Mouse (Mus musculus) heart, embryonic 15.5 days (tissue): ENCODE measurements around the gene Cfl1. TPM values are rescaled to one million over a fixed set of nuclear protein-coding genes. Genes with fewer than 3 reads are reported as not detected.
A peak's percentile ranks its signal among the peaks of the same experiment; 100 is the strongest.

Source experiments
- ATAC-seq: fragments of 200-750 bp; cut with Nextera tagmentation; replicated peaks from 2 replicates; pipeline ENCODE4 v1.8.0; 2017; ENCODE audit warnings: low read depth, moderate TSS enrichment; ENCODE audit not compliant: insufficient number of reproducible peaks, insufficient read depth, low FRiP score
- H3K27ac ChIP-seq: fragments of 300-500 bp; sonication (generic); 2 replicates; pipeline ENCODE4 v1.5.1; 2015; ENCODE audit warnings: mild to moderate bottlenecking, inconsistent platforms
- H3K27me3 ChIP-seq: fragments of 300-500 bp; sonication (generic); 2 replicates; pipeline ENCODE4 v1.6.1; 2015; ENCODE audit warnings: inconsistent platforms
- H3K36me3 ChIP-seq: fragments of 300-500 bp; sonication (generic); 2 replicates; pipeline ENCODE4 v1.6.1; 2015; ENCODE audit warnings: mild to moderate bottlenecking, inconsistent platforms
- H3K4me1 ChIP-seq: fragments of 300-500 bp; sonication (generic); replicated peaks from 2 replicates; pipeline ENCODE4 v1.6.1; 2015; ENCODE audit warnings: inconsistent platforms
- H3K4me2 ChIP-seq: fragments of 300-500 bp; sonication (generic); 2 replicates; pipeline ENCODE4 v1.6.1; 2015; ENCODE audit warnings: inconsistent platforms, mild to moderate bottlenecking, moderate library complexity
- H3K4me3 ChIP-seq: fragments of 300-500 bp; sonication (generic); 2 replicates; pipeline ENCODE4 v1.5.1; 2015; ENCODE audit warnings: mild to moderate bottlenecking, inconsistent platforms
- H3K9ac ChIP-seq: fragments of 300-500 bp; sonication (generic); 2 replicates; pipeline ENCODE4 v1.6.1; 2015; ENCODE audit warnings: mild to moderate bottlenecking, inconsistent platforms
- H3K9me3 ChIP-seq: fragments of 300-500 bp; sonication (generic); replicated peaks from 2 replicates; pipeline ENCODE4 v1.6.1; 2016; ENCODE audit warnings: inconsistent platforms
- WGBS: fragments of 180-500 bp; shearing (Covaris S2); methylation state at CpG from one replicate; pipeline ENCODE4 v1.1.7; 2015; ENCODE audit warnings: mixed read lengths; 5-methylcytosine and 5-hydroxymethylcytosine counted together
- polyA plus RNA-seq: library from polyadenylated mRNA; unstranded; fragments of >200 nt; fragmentation: Nextera tagmentation; extraction: Ambion mirVana; gene quantifications from 2 replicates; pipeline ENCODE4 v1.2.1, GENCODE M21; 2015

Cfl1 gene
- polyA plus RNA-seq, 1 experiment from 2014 or later, result 1,578 TPM

DNA sequence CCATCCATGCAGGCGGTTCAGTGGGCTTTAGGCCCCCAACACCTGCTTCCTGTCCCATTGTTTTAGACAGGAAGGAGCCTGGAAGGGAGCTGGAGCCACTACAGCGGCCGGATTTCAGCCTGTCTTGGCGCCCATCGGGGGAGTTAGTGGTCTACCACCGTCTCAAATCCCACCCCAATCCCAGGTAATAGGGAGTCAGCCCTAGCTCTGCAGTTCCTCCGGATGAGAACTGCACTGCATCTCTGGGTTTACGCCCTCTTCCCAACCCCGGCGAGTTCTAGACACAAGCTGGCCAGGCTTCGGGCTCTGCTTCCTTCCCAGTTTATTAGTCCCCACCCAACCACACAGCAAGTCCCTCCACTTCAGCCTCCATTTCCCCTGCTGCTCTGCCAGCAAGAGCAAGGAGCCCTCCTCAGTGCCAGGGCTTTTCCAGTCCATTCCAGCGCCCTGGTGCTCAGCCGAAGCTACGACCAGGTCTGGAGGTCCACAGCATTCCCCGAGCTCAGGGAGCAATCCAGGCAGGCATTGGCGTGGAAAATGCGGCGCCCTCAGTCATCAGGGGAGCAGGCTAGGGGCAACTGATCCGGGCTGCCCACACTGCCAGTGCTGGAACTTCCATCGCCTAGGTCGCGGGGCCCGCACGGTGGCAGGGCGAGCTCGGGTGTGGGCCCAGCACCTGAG, 33.9 kb upstream of the Cfl1 start:
- H3K27ac ChIP-seq, result peak overlapping the region; percentile 88
- H3K4me2 ChIP-seq, result peak overlapping the region; percentile 94
- H3K4me1 ChIP-seq, result peaks cover 42% of the 10 kb centered on the region
- H3K9me3 ChIP-seq, result no peaks in the 10 kb centered on the region
- peak overlapping the region; percentile 64 for H3K4me3 ChIP-seq
- no peaks in the 10 kb centered on the region for H3K27me3 ChIP-seq
- 3% methylated on average over 26 of the region's 26 CpGs for WGBS
- ATAC-seq, result peak; percentile 12; the same call in 1 of the 2 replicates
- peak overlapping the region; percentile 80 for H3K9ac ChIP-seq
- H3K36me3 ChIP-seq, result no peaks in the 10 kb centered on the region

DNA sequence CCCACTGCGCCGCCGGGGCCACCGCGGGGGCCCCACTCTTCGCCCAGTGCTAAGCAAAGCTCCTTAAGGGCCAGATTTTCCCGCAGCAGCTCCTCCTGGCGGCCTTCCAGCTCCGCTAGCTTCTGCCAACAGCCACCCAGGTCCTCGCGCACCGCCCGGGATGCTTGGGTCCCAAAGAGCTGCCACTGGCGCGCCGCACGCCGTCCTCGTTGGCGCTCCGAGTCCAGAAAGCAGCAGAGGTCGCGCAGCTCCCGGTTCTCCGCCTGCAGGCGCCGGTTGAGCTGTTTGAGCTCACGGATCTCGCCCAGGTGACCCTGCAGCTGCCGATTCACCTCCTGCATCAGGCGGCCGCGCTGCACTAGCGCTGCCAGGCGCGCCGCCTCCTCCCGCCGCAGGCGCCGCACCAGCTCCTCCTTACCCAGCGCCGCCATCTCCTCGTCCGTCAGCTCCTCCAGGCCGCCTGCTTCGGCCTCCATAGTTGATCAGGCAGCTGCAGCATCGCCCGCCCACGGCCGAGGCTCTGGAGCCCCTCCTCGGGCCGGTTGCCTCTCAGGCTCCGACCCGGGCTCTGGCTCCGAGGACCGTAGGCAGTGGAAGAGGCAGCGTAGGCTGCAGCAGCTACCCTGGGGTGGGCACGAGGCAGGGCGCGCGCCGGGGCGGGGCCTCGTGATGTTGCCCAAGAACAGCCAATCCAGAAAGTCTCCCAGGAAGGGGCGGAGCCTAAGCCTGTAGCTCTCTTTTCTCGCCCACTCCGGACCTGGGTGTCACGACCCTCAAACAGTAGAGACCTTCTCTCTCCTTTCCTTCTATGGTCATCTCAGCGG, 33.1 kb upstream of the Cfl1 start:
- under 1% methylated on average over 70 of the region's 70 CpGs for WGBS
- no peaks in the 10 kb centered on the region for H3K9me3 ChIP-seq
- ATAC-seq, result peak; percentile 89
- H3K9ac ChIP-seq, result peak overlapping the region; percentile 80
- no peaks in the 10 kb centered on the region for H3K27me3 ChIP-seq
- H3K27ac ChIP-seq, result peak overlapping the region; percentile 88
- H3K4me2 ChIP-seq, result peak overlapping the region; percentile 94
- H3K36me3 ChIP-seq, result no peaks in the 10 kb centered on the region
- H3K4me1 ChIP-seq, result peaks cover 47% of the 10 kb centered on the region
- H3K4me3 ChIP-seq, result peak overlapping the region; percentile 64

DNA sequence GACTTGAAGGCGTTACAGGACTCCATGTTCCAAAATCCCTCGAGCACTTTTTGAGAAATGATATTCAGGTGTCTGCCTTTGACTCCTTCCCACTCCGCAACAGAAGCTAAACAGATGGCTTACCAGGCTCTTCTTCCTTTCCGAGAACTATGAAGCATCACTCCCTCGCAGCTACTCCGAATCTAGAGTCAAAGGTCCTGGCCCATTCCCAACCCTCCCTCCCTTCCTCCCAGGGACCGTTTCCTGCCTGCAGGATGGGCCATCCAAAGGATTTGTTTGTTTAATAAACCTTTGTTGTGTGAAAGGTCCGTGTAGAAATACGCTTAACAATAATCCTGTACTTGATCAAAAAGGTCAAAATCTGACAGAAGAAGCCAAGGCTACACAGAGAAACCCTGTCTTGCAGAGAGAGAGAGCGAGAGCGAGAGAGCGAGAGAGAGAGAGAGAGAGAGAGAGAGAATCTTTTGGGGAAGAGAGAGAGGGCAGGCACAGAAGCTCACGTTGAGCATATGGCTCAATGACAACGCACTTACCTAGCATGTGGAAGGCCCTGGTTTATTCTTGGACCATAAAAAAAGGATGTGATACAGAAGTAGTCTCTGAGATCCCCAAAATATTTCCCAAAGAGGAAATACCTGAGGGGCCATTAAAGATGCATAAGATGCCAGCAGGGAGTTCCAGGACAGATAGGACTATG, 32.4 kb upstream of the Cfl1 start, which contains the start of gene Ccdc85b:
Ccdc85b (minus strand) TSS at position 149 of the 697 bp plus-strand sequence.
- Histone ChIP-seq H3K27ac (peak within 1 kb of the TSS; percentile 88), H3K4me1 (peaks cover 47% of the 10 kb centered on the region), H3K9ac (peak within 1 kb of the TSS; percentile 80), H3K36me3 (peaks cover 5% of the 10 kb centered on the region), H3K9me3 (no peaks in the 10 kb centered on the region), H3K4me2 (peak within 1 kb of the TSS; percentile 94), H3K27me3 (no peaks in the 10 kb centered on the region), H3K4me3 (peak within 1 kb of the TSS; percentile 64)
- no peak for ATAC-seq
- 16% methylated on average over 14 of the region's 14 CpGs for WGBS

DNA sequence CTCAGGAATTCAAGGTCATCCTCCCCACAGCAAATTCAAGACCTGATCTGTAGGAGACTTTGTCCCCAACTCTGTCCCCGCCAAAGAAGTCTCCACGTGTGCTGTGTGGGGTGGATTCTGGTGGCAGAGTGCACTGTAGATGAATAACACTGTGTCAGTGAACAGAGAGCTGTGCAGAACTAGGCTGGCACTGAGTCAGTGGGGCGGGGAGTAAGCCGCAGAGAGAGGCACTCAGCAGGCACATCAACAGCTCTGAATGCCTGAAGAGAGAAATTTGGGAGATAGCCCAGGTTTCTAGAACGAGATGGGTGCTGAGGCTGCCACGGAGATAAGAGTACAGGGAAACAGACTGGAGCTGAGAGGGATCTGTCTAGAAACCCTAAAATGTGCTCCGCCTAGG, 31.2 kb upstream of the Cfl1 start:
- 58% methylated on average over 7 of the region's 7 CpGs for WGBS
- ATAC-seq, result no peak
- H3K36me3 ChIP-seq, result peaks cover 11% of the 10 kb centered on the region

DNA sequence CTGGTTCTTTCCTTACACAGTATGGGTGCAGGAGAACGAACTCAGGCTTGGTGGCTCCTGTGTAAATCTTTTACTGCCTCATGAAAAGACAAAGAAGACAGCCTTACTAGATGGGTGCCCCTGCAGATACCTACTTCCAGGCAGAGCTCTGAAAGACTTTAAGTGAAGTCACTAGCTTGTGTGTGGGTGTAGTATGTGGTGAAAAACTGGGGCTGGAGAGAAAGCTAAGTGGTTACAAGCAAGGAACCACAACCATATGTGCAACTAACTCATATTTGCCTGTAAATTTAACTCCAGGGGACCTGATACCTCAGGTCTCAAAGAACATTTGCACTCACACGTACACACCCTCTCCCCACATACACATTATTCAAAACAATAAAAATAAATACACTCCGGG, 30.4 kb upstream of the Cfl1 start:
- H3K27ac ChIP-seq, result peak overlapping the region; percentile 81
- peaks cover 56% of the 10 kb centered on the region for H3K4me1 ChIP-seq
- 22% methylated on average over 3 of the region's 3 CpGs for WGBS
- peak overlapping the region; percentile 76 for H3K4me2 ChIP-seq
- peaks cover 13% of the 10 kb centered on the region for H3K36me3 ChIP-seq
- H3K27me3 ChIP-seq, result no peaks in the 10 kb centered on the region
- no peak for ATAC-seq
- no peaks in the 10 kb centered on the region for H3K9me3 ChIP-seq
- peak overlapping the region; percentile 77 for H3K4me3 ChIP-seq
- peak overlapping the region; percentile 79 for H3K9ac ChIP-seq

More for the DNA sequence above, 31.2 kb upstream of the Cfl1 start:
- H3K4me3 ChIP-seq, result no peak overlapping the region
- H3K4me2 ChIP-seq, result no peak overlapping the region
- no peak overlapping the region for H3K9ac ChIP-seq
- peaks cover 53% of the 10 kb centered on the region for H3K4me1 ChIP-seq
- H3K9me3 ChIP-seq, result no peaks in the 10 kb centered on the region
- no peaks in the 10 kb centered on the region for H3K27me3 ChIP-seq
- no peak overlapping the region for H3K27ac ChIP-seq

DNA sequence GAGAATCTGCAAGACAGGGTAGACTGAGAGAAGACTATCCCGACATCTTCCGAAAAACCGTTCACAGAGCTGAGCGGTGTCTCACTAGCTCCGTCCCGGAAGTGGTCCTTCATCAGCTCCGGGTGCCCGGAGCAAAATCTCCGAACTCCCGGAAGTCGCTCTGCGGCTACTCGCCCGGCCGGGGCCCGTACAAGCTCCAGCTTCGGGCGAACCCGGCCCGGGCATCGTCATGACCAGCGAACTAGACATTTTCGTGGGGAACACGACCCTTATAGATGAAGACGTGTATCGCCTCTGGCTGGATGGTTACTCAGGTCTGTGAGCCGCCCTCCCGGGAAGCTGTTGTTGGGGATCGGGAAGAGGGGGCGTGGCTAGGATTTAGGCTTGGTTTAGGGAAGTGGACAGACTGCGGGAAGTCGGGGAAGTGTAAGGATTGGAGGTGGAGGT, 29.8 kb upstream of the Cfl1 start, which contains the start of gene Fibp:
Fibp (plus strand) TSS at position 151 of the 447 bp plus-strand sequence.
- H3K27ac ChIP-seq, result peak within 1 kb of the TSS; percentile 81
- H3K4me3 ChIP-seq, result peak within 1 kb of the TSS; percentile 77
- H3K4me1 ChIP-seq, result peaks cover 50% of the 10 kb centered on the region
- H3K27me3 ChIP-seq, result no peaks in the 10 kb centered on the region
- peak; percentile 51 for ATAC-seq
- under 1% methylated on average over 32 of the region's 32 CpGs for WGBS
- peak within 1 kb of the TSS; percentile 79 for H3K9ac ChIP-seq
- H3K4me2 ChIP-seq, result peak within 1 kb of the TSS; percentile 76
- H3K36me3 ChIP-seq, result peaks cover 19% of the 10 kb centered on the region
- no peaks in the 10 kb centered on the region for H3K9me3 ChIP-seq

DNA sequence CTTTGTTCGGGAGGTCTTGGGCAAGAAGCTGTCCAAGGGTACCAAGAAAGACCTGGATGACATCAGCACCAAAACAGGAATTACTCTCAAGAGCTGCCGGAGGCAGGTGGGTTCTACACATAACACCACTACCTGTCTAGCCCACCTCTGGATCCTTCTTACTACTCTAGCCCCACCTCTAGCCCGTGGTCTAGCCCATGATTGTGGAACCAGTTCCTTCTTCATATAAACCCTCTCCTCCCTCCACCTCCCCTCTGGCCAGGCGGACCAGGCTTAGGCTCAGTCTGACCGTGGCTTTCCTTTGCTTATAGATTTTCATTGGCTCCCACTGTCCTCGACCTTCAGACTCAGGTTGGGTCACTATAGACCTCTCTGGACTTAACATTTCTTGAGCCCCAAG, 28.8 kb upstream of the Cfl1 start:
- Histone ChIP-seq H3K9ac (no peak overlapping the region; the same call in 1 of the 2 replicates), H3K27me3 (no peaks in the 10 kb centered on the region), H3K4me3 (peak overlapping the region; percentile 77), H3K4me1 (peaks cover 41% of the 10 kb centered on the region), H3K27ac (no peak overlapping the region), H3K9me3 (no peaks in the 10 kb centered on the region), H3K4me2 (peak overlapping the region; percentile 76), H3K36me3 (peaks cover 28% of the 10 kb centered on the region)
- WGBS, result 84% methylated on average over 6 of the region's 6 CpGs
- ATAC-seq, result no peak

DNA sequence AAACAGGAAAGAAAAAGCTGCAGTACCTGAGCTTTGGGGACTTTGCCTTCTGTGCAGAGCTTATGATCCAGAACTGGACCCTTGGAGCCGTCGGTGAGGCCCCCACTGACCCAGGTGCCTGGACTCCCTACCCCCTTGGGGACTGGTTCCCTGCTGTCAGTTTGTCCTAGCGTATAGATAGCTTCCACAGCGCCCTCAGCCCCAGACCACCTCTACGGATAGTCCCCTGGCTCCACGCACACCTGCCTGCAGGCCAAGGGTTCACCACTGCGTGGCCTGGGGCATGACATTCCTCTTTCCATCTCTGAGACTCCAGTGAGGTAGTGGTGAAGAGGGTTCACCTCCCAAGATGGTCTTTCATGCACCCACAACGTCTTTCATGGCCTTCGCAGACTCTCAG, 27.0 kb upstream of the Cfl1 start:
- no peak for ATAC-seq
- no peak overlapping the region for H3K4me2 ChIP-seq
- H3K9ac ChIP-seq, result no peak overlapping the region
- no peaks in the 10 kb centered on the region for H3K27me3 ChIP-seq
- no peaks in the 10 kb centered on the region for H3K9me3 ChIP-seq
- H3K27ac ChIP-seq, result no peak overlapping the region
- peaks cover 31% of the 10 kb centered on the region for H3K4me1 ChIP-seq
- H3K36me3 ChIP-seq, result peaks cover 41% of the 10 kb centered on the region
- no peak overlapping the region for H3K4me3 ChIP-seq
- 85% methylated on average over 9 of the region's 9 CpGs for WGBS

DNA sequence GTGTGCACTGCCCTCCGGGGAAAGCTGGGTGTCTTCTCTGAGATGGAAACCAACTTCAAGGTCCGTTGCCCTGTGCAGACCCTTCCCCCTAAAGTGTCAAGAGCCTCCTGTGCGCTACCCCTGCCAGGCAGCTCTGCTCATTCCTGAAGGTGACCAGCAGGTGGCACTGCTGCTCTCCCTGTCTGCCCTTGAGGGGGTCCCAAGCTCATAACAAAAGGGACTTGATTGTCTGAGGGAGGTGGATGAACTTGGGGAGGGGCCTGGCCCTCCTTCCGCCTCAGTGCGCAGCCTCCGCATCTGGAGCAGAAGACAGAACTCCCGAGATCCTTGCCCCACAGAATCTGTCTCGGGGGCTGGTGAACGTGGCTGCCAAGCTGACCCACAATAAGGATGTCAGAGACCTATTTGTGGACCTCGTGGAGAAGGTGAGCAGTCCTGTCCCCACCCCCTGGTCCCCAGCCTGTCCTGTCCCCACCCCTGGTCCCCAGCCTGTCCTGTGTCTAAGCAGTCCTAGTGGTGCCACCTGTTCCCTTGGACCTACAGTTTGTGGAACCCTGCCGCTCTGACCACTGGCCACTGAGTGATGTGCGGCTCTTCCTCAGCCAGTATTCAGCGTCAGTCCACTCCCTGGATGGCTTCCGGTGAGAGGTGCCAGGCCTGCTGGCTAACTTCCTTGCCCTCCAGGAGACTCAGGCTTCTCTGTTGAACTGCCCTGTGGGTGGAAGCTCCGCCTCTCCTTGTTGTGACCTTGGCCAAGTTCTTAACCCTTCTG, 26.3 kb upstream of the Cfl1 start:
- H3K27me3 ChIP-seq, result no peaks in the 10 kb centered on the region
- H3K4me2 ChIP-seq, result peak overlapping the region; percentile 54
- no peaks in the 10 kb centered on the region for H3K9me3 ChIP-seq
- peak overlapping the region; percentile 48 for H3K9ac ChIP-seq
- peak overlapping the region; percentile 82 for H3K27ac ChIP-seq
- peak; percentile 51; the same call in 1 of the 2 replicates for ATAC-seq
- H3K36me3 ChIP-seq, result peaks cover 41% of the 10 kb centered on the region
- peaks cover 30% of the 10 kb centered on the region for H3K4me1 ChIP-seq
- 35% methylated on average over 15 of the region's 15 CpGs for WGBS
- peak overlapping the region; percentile 36 for H3K4me3 ChIP-seq

DNA sequence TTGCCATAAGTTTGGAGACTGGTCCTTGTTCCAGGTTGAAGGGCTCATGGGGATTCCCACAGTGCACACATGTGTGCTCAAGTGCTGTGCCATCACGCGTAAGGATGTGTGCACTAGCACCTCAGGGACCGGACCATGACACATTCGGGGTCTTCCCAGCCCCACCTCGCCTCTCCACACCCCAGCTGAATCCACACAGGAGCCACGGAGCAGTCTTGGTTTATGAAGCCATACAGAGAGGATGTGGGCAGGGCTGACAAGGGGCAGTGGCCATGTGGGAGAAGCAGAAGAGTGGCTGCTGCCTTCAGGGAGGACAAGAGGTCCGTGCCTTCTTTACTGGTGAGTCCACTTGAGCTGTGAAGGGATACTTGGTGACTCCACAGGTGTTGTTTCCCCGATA, 25.2 kb upstream of the Cfl1 start:
- H3K27ac ChIP-seq, result peak overlapping the region; percentile 82

More for the DNA sequence above, 25.2 kb upstream of the Cfl1 start:
- H3K4me3 ChIP-seq, result peak overlapping the region; percentile 36
- peak overlapping the region; percentile 54 for H3K4me2 ChIP-seq
- H3K9me3 ChIP-seq, result no peaks in the 10 kb centered on the region
- no peaks in the 10 kb centered on the region for H3K27me3 ChIP-seq
- ATAC-seq, result no peak
- H3K36me3 ChIP-seq, result peaks cover 41% of the 10 kb centered on the region
- 0 out of 2 replicates have a peak overlapping the region, but pooled peaks have one; percentile 26 for H3K9ac ChIP-seq
- H3K4me1 ChIP-seq, result peaks cover 26% of the 10 kb centered on the region
- 94% methylated on average over 8 of the region's 8 CpGs for WGBS
